Mouse (Mus musculus) spleen, postnatal 4 days (tissue): ENCODE measurements around the gene Galntl5.
"Not testable (repeated sequence)": the region's sequence is repeated elsewhere in the genome, so short reads cannot be mapped to it uniquely, and the experiment has no call there.

Source experiments
- DNase-seq, 2 experiments: peaks; one replicate each; pipeline ENCODE4 v3.0.0; 2022; ENCODE audit warnings: low spot score in 2 of 2

Galntl5 gene

DNA sequence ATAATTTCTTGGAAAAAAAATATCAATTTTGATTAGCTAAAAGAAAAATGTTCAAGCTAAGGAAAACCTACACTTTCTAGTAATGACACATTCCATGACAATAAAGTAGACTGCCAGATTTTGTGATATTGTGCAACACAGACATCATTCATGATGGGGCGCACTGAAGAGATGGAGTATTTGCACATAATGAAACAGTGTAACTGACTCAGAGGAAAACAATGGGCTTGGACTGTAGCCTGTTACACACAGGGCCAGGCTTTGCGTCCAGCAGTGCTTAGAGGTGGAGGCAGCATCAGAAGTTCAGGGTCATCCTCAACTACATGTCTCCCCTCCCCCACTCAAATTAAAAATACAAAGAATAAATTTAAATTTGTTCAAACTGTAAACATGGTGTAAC lies 9.3 kb downstream of the Galntl5 start:
- no peak for DNase-seq

DNA sequence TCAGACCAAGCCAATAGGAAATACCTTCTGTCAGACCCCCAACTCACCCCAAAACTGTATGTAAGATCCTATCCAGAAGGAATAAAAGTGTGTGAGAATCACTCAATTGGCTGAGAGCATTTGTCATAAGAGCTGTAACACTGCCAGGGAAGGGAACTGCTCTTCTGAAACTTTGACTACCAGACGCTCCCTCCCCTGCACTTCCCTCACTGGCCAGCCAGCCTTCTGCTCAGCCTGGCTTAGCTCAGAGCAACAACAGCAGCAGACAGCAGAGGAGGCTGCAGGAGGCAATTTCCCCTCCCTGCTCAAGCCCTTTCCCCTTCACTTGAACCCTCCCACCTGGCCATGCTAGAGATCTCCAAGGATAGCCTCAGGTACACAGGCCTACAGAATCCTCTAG lies 30.6 kb downstream of the Galntl5 start:
- no peak for DNase-seq

DNA sequence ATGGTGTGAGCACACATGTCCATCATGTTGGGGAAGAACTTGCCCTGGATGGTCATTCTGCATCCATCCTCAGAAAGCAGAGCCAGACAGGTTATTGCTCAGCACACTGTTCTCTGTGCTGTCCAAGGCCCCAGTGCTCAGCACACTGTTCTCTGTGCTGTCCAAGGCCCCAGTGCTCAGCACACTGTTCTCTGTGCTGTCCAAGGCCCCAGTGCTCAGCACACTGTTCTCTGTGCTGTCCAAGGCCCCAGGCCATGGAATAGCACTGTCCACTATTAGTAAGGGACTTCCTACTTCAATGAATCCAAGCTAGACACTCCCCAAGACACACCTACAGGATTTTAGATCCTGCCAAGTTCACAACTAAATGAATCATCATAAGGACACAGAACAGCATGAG lies 32.0 kb downstream of the Galntl5 start:
- not testable (repeated sequence) for DNase-seq

DNA sequence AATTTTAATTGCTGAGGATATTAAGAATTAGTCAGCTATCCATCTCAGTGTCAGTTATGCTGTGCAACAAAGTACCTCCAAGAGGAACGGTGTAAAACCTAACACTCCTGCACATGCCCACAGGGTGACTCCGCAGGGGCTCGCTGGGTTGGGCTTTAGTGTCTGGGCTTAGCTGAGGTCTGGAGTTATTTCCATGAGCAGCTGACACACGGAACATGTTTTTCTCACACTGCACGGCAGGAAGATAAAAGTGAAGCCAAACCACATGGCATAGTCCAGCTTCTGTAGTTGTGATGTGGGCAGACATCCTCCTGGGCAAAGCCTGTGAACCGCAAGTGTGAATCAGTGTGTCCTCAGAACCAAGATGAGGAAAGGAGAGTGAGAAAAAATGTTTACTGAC lies 33.7 kb downstream of the Galntl5 start:
- no peak for DNase-seq

DNA sequence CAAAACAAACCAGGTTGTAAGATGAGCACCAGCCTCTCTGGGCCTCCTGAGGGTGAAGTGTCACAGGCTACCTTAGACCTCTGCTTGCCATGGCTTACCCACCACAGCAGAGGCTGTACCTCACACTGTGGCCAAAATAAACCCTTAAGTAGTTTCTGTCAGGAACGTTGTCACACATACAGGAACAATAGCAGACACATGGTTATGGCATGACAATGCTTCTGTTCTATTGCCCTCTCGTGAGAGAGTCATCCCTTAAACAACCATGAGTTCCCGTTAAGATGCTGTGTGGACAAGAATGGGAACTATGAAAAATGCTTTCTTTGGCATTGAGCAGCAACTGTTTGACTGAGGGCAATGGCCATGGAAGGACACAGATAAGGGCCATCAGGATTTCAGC lies 40.3 kb downstream of the Galntl5 start, which contains the start of gene Galnt11:
Gene Galnt11 (plus strand): TSS at position 301 of the 400 bp plus-strand sequence.
- no peak for DNase-seq

DNA sequence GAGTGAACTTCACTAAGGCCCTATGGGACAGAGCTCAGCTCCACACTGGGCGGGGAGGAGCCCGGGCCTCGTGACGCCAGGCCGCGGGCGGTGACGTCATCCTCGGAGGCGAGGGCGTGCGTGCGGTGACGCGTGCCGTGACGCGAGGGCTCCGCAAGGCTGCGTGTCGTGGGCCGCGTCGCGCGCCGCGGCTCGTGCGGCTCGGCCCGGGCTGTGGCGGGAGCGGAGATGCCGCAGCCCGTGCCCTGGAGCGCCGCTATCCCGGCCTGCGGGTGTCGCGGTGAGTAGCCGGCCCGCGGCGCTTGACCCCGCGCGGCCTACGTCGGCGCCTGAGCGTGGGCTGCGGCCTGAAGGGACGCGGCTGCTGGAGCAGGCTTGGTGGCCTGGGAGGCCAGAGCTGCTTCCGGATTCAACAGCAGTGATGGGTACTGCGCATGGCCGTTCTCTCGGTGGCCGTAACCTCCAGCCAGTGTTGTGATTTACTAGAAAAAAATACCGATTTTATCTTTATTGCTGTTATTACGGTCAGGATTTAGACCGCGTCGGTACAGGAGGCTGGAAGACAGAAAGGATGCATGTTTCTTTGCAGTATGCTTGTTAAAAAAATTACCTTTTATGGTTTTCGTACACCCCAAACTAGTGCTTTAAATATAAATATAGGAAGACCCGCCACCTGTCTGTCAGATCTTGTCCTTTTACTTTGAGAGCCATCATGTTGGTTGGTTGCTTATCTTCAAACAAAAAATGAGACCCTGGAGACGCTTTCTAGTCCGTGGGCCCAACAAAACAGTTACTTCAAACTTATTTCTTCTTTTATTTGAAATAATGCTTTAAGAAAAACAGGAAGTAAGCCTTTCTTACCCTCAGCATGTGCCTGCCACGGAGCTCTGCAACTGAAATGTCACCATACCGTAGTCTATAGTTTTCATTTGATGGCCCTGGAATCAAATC lies 41.8 kb downstream of the Galntl5 start, which contains the start of gene E130116L18Rik:
Gene E130116L18Rik (minus strand): TSS at position 402 of the 951 bp plus-strand sequence.
- peak; percentile 75 to 89 for DNase-seq

DNA sequence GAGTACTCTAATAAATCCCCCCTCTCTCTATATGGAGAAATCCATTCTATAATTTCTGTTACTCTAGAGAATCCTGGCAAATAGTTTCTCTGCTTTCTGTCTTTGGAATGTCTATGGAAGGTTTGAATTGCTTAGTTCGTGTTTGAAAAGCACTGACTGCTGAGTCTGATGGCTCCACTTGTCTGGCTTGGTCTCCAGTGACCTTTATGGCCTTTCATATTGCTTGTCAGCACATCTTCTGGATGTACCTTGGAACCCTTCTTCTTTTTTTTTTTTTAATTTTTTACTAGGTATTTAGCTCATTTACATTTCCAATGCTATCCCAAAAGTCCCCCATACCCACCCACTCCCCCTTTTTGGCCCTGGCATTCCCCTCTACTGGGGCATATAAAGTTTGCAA lies 43.1 kb downstream of the Galntl5 start:
- DNase-seq = not testable (repeated sequence)

DNA sequence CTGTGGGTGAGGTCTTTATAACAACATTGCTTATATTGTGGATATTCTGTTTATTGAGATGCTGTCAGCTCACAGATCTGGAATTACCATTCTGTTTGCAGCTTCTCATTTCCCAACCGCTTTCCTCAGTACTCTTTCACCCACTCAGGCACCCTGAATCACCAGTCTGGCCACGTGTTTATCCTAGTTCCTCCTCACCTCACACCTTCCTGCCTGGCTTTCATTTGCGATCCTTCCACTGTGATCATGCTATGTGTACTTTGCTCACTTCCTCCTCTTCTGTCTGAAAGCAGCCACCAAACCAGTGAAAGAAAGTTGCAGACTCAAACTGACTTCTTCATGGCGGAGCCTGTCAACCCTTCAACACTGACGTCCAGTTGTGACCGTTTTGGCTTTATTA lies 61.8 kb downstream of the Galntl5 start:
- DNase-seq = no peak

DNA sequence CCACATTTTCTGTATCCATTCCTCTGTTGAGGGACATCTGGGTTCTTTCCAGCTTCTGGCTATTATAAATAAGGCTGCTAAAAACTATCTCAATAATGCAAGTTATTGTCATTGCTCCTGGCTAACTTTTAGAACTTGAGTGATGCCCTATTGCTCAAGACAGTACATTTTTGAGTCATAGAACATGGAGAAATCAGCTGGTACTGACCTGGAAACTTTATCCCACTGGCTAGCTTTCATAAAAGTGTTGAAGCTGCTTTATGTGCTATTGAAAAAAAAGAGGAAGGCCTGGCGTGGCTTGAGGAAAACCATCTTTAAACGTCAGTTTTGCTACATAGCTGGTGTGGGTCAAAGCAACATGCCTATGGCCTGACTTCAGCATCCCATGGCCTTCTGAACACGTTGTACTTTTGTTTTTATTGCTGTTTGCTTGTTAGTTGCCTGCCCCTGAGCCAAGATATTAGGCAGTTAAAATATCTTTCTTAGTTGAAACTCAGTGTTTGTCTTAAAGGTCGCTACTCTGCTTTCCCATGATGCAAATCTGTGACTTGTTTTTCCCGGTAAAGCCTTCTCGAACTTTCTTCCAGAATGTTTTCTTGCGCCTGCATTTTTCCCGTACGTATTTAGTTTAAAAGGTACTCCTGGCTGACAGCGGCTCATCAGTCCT lies 64.7 kb downstream of the Galntl5 start:
- DNase-seq = no peak

DNA sequence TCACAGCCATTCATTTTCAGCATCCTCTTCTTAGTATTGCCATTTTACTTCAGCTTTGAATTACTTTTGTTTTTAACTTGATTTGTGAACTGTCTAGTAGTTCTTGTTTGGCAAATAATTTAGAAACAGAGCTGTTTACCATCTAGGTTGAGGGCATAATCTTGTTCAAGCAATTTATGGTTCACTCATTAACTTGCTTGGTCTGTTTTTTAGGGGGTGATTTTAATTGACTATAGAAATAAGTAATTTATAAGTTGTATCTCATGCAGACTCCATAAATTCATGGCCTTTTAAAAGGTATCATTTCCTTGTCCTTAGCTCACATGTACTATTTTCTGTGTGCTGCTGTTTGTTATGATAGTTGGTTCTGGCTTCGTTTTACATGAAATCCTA lies 65.2 kb downstream of the Galntl5 start:
- DNase-seq = no peak

DNA sequence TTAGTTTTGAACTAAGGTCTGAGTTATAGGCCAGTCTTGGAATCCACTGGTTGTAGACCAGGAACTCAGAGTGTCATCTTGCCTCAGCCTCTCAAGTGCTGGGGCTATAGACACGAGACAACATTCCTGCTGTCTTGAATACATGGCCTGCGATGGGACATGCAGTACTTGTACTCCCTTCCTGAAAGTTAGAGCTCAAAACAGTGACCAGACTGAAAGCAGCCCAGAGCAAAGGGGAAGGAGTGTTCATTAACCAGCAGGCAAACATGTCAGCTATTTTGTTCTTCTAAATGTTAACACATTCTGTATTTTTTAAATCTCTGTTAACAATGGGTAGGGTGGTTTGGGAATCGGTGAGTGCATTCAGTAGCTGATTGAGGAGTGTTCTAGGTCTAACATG lies 65.8 kb downstream of the Galntl5 start:
- DNase-seq = no peak

DNA sequence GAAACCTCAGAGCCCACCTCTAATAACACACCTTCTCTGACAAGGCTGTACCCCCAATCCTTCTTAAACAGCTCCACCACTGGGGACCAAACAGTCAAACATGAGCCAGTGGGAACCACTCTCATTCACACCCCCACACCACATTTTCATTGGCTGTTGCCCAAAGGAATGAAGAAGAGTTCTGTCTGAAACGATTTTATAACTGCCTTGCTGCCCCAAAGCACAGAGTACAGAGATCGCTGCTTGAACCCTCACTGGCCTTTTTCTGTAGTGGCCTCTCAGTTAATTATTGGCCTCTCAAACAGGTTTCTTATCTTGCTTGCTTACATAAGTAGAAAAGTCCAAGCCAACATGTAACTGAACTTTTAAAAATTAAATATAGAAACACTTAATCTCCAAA lies 71.2 kb downstream of the Galntl5 start:
- no peak for DNase-seq

DNA sequence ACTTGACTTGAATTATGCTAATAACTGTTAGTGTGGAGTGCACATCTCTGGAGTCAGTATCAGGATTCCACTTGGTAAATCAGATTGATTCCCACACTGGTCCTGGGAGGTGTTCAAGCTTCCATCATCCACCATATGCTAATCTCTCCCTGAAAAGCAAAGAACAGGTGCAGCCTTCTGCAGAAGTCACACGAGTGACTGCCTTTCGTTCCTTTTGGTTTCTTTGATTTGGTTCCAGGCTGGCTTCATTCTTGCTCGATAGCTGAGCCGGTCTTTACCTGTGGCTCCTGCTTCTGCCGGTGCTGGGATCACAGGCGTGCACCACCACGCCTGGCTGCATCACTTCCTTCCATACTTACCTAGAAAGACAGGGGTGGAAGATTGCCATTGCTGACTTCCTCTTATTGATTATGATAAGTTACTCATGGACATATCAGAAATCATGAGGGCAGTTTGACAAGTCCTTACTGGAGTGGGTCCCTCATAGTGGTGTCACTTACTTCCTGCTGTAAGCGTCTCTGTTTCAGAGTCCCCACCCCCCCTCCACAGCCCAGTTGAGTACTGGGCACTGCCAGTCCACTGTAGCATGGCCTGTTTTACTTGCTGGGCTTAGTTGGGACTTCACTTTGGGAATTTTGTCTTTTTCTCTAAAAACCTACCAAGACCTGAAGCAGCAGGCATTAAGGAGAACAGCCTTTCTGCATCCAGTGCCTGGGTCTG lies 71.7 kb downstream of the Galntl5 start:
- DNase-seq = no peak

DNA sequence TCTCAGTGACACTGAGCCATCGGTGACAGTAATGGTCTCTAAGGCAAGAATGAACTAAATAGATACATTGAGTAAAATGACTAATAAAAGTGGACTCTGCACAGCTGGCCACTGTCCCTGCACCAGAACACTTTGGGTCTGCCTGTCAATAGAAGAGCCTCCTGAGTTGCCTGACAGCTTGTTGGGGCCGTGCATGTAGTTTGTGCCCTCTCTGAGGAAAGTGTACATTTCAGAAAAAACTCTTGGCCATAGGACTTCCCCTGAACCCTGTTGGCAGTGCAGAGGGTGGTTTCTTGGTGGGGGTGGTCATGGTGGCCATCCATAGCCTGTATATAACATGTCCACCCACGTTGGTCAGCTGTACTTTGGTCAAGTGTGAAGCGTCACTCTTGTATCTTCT lies 73.2 kb downstream of the Galntl5 start:
- DNase-seq = no peak

DNA sequence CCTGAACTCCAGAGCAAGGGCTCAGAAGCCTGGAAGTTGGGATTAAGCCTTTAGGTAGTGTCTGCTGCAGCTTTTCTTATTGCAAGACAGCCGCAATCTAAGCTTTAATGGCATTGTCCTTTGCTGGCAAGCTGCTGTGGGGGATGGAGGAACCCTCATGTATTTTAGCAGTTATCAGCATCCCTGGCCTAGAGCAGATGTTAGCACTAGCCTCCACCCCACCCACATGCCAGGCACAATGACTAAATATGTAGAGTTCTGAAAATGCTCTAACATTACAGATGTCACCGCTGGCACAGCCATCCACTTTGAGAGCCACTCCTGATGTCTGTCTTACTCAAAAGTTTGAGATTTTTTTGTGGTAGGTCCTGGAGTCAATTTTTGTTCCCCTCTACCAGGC lies 75.4 kb downstream of the Galntl5 start:
- DNase-seq = no peak

DNA sequence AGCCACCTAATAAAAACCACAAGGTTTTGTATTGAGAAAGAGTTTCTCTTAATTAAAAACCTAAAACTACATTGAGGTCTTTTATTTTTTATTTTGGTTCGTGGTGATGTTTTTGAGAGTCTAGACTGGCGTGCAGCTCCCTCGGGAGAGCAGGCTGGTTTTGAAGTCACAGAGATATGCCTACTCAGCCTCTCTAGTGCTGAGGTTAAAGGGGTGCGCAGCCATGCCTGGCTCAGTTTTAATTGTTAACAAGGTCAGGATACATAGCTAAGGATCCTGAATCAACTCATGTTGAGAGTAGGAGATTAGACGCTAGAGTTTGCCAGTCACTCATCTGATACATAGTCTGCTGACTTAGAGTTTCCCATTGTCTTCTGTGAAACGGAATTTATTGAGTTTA lies 80.2 kb downstream of the Galntl5 start:
- DNase-seq = no peak

DNA sequence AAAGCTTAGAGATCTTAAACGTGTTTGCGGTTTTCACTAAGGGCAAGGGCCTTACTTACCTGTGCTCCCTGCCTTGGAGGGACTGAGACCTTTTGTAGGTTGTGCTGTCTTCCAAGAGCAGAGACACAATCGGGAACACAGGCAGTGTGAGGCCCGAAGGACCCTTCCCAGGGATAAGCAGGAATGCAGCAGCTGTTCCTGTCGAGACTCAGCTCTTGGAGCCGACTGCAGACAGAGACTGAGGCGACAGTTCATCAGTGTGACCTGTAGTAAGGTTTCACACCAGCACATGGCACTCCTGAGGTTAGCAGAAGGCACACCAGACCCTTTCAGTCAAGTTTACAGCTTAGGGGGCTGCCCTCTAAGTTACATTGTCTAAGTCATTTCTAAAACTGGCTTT lies 81.0 kb downstream of the Galntl5 start:
- no peak for DNase-seq

DNA sequence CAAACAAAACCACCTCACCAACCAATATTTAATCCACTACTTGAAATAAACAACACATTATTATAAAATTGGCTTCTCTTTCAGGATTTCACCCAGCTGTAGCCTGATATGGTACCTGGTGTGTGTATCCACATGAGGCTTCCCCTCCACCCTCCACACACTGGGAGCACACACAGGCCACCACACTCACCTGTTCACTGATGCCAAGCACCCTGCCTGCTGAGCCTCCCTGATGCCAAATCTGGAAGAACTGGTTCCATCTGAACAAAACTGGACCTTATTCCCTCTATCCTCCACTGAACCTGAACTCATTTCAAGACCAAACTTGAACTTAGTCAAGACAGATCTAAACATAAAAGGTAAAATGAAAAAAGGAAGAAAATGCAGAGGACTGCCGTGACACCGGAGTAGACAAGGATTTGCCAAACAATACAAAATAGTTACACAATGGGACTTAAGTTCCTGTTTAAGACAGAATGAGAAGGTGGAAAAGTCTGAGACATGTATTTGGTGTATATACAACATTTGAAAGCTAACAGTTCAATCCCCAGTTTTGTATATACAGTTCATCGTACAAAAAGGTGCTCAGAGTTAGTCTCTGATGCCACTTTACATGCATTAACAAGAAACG lies 87.1 kb downstream of the Galntl5 start:
- DNase-seq = no peak
